Mouse (Mus musculus): ENCODE measurements at regions not wholly inside any gene's neighbourhood (a gene's known extent, or its start where the extent isn't known, plus 50 kb on each side); places are given as distances from the start of the nearest gene placed in this dataset.

- no peak for TF ChIP-seq POLR2A (IDR thresholded peaks at IDR 0.05; ENCODE audit: low read depth, low read length)
- no peak for TF ChIP-seq CTCF (IDR thresholded peaks at IDR 0.05; ENCODE audit: extremely low read depth, insufficient read length, insufficient replicate concordance, low read depth, low read length)
Measured at GRCm38 (mm10) chr17:83920894-83921293, 73.1 kb upstream of the Haao start.

Measured in small intestine, adult 2 months (tissue).